ENCODE assay signal across 27 mouse cellular contexts in the genomic region with DNA sequence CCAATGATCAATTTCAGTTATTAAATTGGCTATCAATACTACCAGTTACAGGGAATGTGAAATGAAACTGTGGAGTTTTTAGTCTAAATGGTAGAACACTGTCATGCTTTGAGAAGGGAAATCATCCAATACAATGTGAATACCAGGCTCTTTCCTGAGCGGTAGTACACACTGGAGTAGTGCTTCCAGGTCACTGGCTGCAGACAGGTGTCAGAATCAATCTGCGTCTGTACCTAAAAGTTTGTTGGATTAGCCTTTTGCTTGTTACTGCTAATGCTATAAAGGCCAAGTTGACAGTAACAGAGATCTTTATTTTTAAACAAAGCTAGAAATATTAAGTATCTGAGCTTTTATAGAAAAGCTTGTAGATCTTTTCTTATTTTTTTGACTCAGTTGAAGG.
"Had no signal": no experiment of that assay in that cellular context is flagged by ENCODE, and none has a peak within 500 bp of the region (broad histone marks: within the 10 kb centered on the region; RNA-seq: fewer than 3 reads in every experiment).

No protein-coding gene starts in this region.

- H3K27me3 ChIP-seq: embryonic facial prominence, embryonic 12.5 days; embryonic facial prominence, embryonic 13.5 days; embryonic facial prominence, embryonic 15.5 days; forebrain, embryonic 12.5 days; forebrain, embryonic 13.5 days; forebrain, embryonic 15.5 days had no signal

- H3K9me3 ChIP-seq: embryonic facial prominence, embryonic 10.5 days; embryonic facial prominence, embryonic 12.5 days; embryonic facial prominence, embryonic 13.5 days; embryonic facial prominence, embryonic 15.5 days; forebrain, embryonic 10.5 days; forebrain, embryonic 12.5 days; forebrain, embryonic 13.5 days; forebrain, embryonic 15.5 days had no signal

- H3K4me3 ChIP-seq: embryonic facial prominence, embryonic 10.5 days; embryonic facial prominence, embryonic 12.5 days; embryonic facial prominence, embryonic 13.5 days; embryonic facial prominence, embryonic 15.5 days; erythroblast, embryonic 14.5 days; forebrain, embryonic 10.5 days; forebrain, embryonic 12.5 days; forebrain, embryonic 13.5 days; forebrain, embryonic 15.5 days; gastrocnemius, adult 2 months; heart, adult 2 months had no signal

- DNase-seq: cerebellum, adult 8-10 months; cerebellum, adult 9-10 months; cerebellum, adult 9-11 months; cerebellum, postnatal 10 days; cerebellum, postnatal 14 days; cerebellum, postnatal 36 days; embryo, embryonic 11 days; forebrain, postnatal 0 days; gastrocnemius, adult 2 months; gastrocnemius, postnatal 10 days; gastrocnemius, postnatal 14 days; gastrocnemius, postnatal 25 days; gastrocnemius, postnatal 36 days; heart, adult 11 months; heart, adult 18-20 months; heart, adult 2 months had no signal

- H3K9ac ChIP-seq: embryonic facial prominence, embryonic 12.5 days; embryonic facial prominence, embryonic 13.5 days; embryonic facial prominence, embryonic 15.5 days; forebrain, embryonic 12.5 days; forebrain, embryonic 13.5 days; forebrain, embryonic 15.5 days; forebrain, postnatal 0 days had no signal

- H3K27ac ChIP-seq: embryonic facial prominence, embryonic 10.5 days; embryonic facial prominence, embryonic 12.5 days; embryonic facial prominence, embryonic 13.5 days; embryonic facial prominence, embryonic 15.5 days; forebrain, embryonic 10.5 days; forebrain, embryonic 12.5 days; forebrain, embryonic 13.5 days; forebrain, embryonic 15.5 days; gastrocnemius, adult 2 months; heart, adult 2 months had no signal

- H3K4me2 ChIP-seq: embryonic facial prominence, embryonic 12.5 days; embryonic facial prominence, embryonic 13.5 days; embryonic facial prominence, embryonic 15.5 days; forebrain, embryonic 12.5 days; forebrain, embryonic 13.5 days; forebrain, embryonic 15.5 days had no signal

- H3K36me3 ChIP-seq: embryonic facial prominence, embryonic 10.5 days; embryonic facial prominence, embryonic 12.5 days; embryonic facial prominence, embryonic 13.5 days; embryonic facial prominence, embryonic 15.5 days; forebrain, embryonic 10.5 days; forebrain, embryonic 12.5 days; forebrain, embryonic 15.5 days had no signal

- ATAC-seq: forebrain, embryonic 13.5 days; forebrain, embryonic 14.5 days; forebrain, embryonic 15.5 days; forebrain, embryonic 16.5 days; forebrain, postnatal 0 days had no signal

- H3K4me1 ChIP-seq: embryonic facial prominence, embryonic 10.5 days; embryonic facial prominence, embryonic 12.5 days; embryonic facial prominence, embryonic 13.5 days; embryonic facial prominence, embryonic 15.5 days; forebrain, embryonic 10.5 days; forebrain, embryonic 13.5 days had no signal
